Mouse (Mus musculus) gastrocnemius, postnatal 25 days (tissue): ENCODE data around the gene Zfp764. TPM values are rescaled to one million over a fixed set of nuclear protein-coding genes. Genes with fewer than 3 reads are reported as not detected.
"Not testable (repeated sequence)": the region's sequence is repeated elsewhere in the genome, so short reads cannot be mapped to it uniquely, and the experiment has no call there.

Experiments used
- DNase-seq: peaks from one replicate; pipeline ENCODE4 v3.0.0; 2022
- long read RNA-seq, 2 experiments: library from polyadenylated mRNA; stranded (forward); transcript quantifications; one replicate each; pipeline ENCODE4 v2.0.0; 2021
- total RNA-seq, 2 experiments: library from RNA; stranded (reverse); gene quantifications; 1 replicate in 1 of 2; 2 replicates in 1 of 2; pipeline ENCODE4 v1.2.3; 2021

The Zfp764 gene
- 1 to 10 TPM; 1.7 TPM for total RNA-seq
- long read RNA-seq, experiment 1, partial matches to known transcripts: 0 of 1 reads
- long read RNA-seq, experiment 1, other reads (novel, unspliced or antisense): 1 of 1 reads
- long read RNA-seq, experiment 2, partial matches to known transcripts: 0 of 1 reads
- long read RNA-seq, experiment 2, other reads (novel, unspliced or antisense): 0 of 1 reads

DNA sequence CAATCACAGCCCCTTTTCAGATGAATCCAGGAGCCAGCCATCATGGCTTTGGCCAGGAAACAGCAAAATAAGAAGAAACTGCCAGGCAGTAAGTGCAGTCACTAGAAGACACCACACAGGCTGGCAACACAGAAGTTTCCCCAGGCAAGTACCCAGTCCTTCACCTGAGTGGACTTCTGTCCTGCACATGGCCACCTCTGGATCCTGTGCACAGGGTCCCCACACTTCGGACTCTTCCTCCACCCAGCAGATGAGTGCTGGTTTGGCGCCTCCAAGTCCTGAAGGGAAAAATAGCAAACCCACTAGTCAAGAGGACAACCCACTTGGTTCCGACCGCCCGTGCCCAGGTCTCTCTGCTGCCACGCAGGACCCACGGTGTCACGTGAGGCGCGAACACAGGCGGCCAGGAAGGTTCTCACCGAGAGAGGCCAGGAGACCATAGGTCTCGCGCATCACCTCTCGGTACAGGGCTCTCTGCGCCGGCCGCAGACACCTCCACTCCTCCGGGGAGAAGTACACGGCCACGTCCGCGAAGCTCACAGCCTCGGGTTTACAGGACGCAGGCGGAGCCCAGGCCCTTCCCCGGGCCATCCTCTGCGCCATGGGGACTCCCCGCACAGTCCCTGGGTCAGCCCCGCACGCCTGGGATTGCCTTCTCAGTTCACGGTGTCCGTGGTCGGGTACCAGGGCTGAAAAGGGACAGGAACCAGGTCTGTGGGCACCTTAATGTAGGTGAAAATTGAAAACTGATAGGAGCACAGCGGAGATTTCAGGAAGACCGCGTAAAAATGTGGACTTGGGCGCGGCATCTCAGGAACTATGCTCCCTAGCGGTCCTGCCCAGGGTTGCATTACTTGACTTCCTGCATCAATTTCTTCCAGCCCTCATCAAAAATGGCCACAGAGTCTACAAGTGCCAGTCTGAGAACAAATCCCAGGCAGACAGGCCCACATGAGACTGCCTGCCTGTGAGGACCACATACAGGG, at the start of gene Zfp764:
Zfp764 (minus strand) TSS at position 821 of the 986 bp plus-strand sequence.
- DNase-seq: peak; percentile 69

DNA sequence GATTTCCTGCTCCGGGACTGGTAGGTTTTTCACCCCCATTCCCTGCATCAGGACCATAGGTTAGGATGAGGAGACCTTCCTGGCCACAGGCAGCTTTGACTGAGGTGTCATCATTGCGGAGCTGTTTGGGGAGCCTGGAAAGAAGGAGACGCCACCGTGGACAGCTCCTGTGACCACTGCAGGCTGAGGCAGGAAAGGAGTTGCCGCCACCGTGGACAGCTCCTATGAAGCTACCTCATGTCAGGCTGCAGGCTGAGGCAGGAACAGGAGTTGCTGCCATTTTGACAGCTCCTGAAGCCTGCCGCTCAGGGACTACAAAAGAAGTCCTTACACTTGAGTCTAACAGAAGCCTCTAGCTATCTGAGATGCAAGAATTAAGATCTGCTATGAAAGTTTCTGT, 48.3 kb upstream of the Zfp764 start:
- DNase-seq: no peak

DNA sequence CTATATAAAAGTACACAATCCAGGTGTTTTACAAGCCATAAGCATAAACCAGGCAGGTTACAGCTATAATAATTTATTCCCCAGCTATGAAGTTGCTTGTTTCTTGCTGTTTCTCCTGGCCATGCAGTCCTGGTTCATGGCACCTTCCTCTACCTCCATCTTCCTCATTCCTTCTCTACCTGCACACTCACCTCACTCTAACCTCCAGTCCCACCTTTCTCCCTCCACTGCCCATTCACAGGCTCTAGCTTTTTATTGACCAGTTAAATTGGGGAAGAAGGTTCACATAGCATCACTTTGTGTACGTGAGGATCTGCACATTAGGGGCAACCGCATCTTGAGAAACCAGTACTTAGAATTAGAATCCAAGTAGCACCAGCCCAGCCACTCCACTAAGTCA, 46.4 kb upstream of the Zfp764 start:
- no peak for DNase-seq

DNA sequence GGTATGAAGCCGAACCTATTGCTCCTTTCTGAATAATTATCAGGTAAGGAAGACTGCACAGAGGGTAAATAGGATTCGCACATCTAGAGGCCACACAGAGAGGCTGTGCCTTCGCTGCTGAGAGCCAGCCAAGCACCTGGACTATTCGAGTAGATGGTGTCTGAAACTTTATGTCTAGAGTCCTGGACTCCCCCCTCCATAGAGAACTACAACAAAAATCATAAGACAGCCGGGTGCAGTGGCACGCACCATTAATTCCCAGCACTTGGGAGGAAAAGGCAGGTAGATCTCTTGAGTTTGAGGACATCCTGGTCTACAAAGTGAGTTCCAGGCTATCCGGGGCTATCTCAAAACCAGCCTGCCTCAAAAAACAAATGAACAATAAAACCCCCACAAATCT, 43.3 kb upstream of the Zfp764 start:
- DNase-seq: no peak

DNA sequence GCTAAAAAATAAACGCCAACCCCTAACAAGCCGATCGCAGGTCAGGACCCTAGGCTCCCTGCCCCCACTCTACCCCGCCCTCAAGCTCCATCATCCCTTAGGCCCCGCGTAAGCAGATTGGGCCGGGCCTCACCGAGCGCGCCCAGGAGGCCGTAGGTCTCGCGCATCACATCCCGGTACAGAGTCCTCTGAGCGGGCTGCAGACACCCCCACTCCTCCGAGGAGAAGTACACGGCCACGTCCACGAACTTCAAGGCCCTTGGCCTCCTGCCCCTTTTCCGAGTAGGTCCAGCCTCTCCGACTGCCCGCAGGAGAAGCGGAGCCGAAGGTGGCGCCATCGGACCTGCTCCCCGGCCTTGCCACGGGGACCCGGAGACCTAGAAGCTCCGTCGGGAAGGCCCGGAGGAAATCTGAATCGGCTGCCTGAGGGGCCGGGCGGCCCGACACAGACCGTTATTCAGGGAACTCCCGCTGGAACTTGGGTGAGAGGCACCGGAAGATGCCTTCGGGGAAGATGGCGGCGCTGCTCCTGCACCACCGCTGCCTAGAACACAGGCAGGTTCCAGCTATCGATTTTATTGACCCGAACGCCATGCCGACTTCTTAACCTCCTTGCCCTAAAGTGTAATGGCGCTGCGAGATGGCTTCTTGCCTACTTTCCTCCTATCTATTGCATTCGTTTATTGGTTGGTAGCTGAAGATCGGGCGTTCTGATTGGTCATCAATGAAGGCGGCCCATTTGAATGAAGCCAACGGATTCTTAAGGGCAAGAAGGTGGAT, 42.1 kb upstream of the Zfp764 start, which contains the start of gene Zfp689:
Zfp689 (minus strand) TSS at position 638 of the 780 bp plus-strand sequence.
- DNase-seq: peak; percentile 89

DNA sequence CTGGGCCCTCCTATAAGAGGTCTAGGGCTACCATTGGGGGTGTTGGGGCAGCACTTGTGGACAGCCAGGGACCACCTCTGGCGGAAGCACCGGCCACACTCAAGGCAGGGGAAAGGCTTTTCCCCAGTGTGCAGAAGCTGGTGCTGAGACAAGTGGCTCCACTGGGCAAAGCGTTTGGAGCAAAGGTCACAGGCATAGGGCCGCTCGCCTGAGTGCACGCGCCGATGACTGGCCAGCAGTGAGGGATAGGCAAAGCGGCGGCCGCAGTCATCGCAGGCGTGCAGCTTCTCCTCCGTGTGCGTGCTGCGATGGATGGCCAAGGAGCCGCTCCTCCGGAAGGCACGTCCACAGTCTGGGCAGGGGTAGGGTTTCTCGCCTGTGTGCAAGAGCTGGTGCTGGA, 37.4 kb upstream of the Zfp764 start:
- DNase-seq: no peak

DNA sequence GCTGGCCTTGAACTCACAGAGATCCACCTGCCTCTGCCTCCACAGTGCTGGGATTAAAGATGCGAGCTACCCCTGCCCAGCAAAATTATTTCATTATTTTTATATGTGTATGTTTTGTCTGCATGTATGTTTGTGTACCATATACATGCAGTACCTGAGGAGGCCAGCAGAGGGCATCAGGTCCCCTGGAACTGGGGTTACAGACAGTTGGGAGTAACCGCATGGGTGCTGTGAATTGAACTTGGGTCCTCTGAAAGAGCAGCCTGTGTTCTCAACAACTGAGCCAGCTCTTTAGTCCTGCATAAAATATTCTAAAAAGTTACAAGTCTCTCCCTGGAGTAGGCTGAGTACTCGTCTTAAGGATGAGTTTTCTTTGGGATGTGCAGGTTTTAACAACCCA, 31.1 kb upstream of the Zfp764 start:
- no peak for DNase-seq

DNA sequence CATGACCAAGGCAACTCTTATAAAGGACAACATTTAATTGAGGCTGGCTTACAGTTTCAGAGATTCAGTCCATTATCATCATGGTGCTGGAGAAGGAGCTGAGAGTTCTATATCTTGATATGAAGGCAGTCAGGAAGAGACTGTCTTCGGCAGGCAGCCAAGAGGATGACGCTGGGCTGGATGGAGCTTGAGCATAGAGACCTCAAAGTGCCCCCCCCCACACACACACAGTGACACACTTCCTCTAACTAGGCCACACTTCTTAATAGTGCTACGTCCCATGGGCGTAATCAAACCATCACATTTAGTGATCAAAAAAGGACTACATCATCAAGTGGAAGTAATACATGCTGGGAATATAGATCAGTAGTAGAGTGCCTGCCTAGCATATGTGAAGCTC, 28.6 kb upstream of the Zfp764 start:
- DNase-seq: no peak

DNA sequence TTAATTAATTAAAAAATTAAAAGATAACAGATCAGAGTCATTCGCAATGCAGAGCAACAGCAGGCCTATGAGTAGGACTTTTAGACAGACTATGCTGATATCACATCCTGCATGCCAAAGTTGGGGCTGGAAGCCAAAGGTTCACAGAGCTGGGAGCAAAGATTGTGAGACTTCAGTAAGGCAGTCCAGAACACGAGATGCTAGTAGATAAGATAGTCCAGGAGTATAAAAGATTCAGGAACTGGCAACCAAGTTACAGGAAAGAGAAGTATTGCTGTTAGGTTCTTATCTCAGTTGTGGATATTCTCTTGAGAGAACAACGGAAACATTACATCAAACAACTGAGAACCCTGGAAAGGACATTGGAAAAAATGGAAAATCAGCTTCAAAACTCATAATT, 19.7 kb upstream of the Zfp764 start:
- DNase-seq: no peak

DNA sequence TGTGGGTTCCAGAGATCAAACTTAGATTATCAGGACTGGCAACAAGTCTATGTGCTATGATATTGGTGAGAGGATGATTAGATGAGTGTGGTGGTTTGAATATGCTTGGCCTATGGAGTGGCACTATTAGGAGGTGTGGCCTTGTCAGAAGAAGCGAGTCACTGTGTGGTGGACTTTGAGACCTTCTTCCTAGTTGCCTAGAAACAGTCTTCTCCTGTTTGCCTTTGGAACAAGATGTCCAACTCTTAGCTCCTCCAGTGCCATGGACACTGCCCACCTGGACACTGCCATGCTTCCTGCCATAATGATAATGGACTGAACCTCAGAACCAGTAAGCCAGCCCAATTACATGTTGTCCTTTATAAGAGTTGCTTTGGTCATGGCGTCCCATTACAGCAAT, 19.3 kb upstream of the Zfp764 start:
- no peak for DNase-seq

DNA sequence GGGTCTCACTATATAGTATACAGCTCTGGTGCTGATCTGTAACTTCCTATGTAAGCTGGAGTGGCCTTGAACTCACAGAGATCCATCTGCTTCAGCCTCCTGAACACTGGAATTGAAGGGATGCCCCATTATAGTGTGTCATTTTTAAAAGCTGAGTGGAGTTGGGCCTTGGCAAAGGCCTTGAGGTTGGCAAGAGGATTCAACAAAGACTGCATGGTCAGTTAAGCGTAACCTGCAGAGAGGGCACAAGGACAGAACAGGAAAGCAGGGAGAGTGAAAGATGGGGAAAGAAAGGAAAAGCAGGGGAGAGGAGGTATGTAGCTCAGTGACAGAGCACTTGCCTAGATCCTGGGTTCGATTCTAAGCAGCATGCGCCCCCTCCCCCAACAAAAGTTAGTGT, 18.7 kb upstream of the Zfp764 start:
- no peak for DNase-seq

DNA sequence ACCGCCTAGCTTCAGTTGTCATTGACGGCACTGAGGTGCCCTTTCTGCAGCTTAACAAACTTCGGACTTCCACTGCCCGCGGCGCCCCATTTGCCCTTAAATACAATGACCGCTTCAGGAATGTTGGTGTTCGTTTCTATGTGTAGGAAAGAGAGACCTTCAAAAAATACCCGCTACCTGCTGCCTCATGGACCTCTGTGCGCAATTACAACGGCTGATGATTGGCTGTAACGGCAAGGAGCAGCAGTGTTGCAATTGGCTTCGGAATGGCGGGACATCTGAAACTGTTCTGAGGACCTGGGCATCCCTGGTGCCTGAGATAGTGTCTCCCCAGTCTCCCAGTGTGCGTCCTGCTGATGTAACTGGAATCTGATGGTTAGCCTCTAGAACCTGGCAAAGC, 15.6 kb upstream of the Zfp764 start:
- no peak for DNase-seq

DNA sequence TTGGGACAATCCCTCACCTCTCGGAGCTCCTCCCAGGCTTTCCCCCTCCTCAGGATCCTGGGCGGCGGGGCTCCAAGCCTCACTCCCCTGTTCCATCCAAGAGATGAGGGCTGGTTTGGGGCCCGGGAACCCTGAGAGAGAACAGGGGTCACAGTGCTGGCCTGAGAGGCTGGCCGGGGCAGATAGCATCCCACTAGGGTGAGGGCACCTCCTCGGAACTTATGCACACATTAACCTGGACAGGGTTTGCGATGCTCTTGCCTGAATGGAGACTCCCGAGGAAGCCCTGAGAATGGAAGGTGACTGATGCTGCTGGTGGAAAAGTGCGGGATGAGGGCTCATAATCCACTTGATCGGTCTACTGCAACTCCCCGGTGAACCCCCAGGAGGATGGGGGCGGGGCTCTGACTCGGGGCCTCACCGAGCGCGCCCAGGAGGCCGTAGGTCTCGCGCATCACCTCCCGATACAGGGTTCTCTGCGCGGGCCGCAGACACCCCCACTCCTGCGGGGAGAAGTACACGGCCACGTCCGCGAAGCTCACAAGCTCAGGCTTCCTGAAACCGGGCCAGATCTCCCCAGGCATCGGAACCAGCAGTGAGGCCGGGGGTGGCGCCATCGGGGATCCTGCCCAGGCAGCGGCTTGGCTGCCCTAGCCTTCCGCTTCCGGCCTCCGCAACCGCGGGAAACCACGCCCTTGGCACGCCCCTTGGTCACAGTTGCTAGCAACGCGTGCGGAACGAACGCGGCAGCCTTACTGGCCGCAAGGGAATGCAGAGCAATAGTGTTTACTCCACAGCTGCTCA, 15.0 kb upstream of the Zfp764 start, which contains the start of gene Zfp688:
Zfp688 (minus strand) TSS at position 681 of the 804 bp plus-strand sequence.
- peak; percentile 92 for DNase-seq

DNA sequence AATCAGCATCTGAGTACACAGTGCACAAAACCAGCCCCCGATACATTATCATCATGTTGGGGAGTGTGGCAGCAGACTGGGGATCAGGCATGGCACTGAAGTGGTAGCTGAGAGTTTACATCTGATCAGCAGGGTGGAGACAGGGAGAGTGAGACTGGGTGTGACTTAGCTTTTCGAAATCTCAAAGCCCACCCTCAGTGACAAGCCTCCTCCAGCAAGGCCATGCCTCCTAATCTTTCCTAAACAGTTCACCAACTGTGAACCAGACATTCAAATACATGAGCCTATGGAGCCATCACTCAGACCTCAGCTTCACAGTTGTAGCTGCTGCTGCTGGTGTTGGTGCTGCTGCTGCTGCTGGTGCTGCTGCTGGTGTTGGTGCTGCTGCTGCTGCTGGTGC, 4.8 kb upstream of the Zfp764 start:
- no peak for DNase-seq

DNA sequence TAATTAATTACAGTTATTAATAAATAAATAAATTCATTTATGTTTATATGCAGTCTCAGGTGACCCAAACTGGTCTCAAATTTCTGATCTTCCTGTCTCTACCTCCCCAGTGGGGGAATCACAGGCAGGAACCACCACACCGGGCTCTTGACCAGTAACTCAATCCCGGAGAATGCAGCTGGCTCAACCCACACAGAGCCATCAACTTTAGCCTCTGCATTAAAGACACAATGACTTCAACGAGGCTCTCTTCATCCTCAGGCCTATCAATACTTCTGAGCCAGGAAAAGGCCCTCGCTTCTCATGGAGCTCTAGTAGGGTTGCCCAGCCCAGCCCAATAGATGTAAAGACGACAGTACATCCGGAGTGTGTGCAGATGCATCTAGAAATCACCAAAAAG, 2.5 kb downstream of the Zfp764 start:
- DNase-seq: not testable (repeated sequence)

DNA sequence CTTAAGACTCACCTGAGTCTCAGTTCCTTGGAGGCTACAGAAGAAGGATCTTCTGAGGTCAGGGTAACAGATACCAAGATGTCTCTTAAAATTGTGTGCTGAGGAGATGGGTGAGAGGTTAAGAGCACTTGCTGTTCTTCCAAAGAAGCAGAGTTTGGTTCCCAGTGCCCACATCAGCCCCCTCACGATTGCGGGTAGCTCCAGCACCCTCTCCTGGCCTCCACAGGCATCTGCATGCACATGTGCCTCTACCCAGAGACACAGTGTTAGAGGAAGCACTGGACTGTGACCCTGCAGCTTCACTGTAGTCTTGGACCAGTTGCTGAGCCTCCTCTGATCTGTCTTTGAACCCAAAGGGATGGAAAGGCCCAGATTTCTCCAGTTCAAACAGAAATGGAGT, 3.6 kb downstream of the Zfp764 start:
- no peak for DNase-seq

DNA sequence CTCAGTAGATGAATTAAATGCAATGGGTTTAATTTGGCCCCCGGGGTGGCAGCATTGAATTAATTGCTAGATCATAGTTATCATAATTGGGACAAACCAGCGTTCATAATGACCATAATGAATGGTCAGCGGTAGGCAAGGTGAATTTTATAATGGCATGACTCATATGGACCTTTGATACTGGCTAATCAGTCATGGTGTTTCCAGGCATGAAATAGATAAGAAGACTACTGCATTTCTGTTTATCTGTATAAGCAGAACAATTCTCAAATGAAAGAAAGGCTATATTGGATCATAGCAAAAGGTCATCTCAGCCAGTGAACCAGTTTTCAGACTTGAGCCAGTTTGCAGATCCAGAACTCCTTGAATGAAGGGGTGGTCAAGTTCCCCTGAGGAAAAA, 6.3 kb downstream of the Zfp764 start:
- DNase-seq: no peak

DNA sequence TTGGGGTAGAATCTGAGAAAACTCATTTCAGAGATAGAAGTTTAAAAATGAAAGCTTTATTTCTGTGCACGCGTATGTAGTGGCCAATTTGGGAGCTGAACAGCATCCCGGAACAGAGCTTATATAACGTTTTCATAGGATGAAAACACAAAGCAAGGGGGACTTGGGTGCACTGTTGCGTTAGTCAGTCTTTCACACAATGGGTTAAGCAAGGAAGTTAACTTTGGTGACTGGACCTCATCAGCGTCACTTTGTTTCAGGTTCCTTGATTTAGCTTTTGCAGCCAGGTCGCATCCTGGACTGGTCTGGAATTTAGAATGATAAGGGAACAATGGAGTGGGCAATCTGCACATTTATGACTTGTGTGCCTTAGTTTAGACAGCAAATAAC, 12.7 kb downstream of the Zfp764 start:
- no peak for DNase-seq

DNA sequence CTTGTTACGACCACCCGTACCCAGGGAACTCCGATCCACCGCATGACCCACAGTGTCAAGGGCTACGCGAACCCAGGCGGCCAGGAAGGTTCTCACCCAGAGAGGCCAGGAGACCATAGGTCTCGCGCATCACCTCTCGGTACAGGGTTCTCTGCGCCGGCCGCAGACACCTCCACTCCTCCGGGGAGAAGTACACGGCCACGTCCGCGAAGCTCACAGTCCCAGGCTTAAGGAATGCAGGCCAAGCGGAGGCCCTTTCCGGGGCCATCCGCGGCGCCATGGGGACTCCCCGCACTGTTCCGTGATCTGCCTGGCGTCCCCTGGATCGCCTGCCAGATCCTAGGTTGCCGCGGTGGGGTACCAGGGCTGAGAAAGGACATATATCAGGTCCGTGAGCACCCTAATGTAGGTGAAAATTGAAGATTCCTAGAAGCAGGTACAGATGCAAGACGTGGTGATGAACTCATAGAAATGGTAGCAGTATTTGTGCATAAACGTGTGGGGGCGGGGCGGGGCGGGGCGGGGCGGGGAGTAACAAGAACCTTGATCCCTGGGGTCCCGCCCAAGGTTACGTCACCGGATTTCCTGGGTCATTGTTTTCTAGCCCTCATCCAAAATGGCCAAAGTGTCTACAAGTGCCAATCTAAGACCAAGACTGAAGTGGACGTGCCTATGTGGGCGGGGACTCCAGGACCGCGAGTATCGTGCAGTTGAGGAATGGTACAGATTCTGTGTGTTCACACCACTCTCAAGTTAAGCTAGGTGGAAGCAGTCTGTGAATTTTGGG, 13.3 kb downstream of the Zfp764 start, which contains the start of gene E430018J23Rik:
E430018J23Rik (minus strand) TSS at position 473 of the 787 bp plus-strand sequence.
- DNase-seq: peak; percentile 93

DNA sequence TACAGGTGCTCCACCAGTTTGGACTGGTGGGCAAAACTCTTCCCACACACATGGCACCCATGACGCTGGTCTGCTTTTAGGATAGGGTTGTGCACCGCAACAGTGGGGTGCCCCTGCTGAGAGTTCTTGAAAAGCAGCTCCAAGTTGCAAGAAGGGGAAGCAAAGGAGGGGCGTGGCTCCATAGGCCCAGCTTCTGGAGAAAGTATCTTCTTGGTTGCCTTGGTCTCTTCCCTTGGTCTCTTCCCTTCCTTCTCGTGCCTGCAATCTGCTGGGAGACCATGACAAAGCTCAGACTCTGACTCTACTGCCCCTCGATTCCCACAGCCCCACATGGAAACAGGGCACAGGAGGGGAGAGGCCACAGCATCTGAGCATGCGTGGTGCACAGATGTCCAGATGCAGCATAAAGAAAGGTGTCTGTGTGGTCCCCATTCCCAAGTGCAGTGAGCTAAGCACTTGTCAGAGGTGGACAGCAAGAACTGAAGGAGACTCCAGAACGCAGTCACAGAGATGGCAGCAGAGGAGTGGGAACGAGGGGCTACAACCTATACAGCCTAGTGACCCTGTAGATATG, 14.3 kb downstream of the Zfp764 start:
- no peak for DNase-seq
